Mouse (Mus musculus): ENCODE results near the gene Snd1.

GRCm38 (mm10) chr6:28830306-28830705 lies 355.4 kb downstream of the Snd1 start:
- TF ChIP-seq CTCF (IDR thresholded peaks at IDR 0.05; ENCODE audit: low read depth) (no peak), EP300 (IDR thresholded peaks at IDR 0.05; ENCODE audit: low read depth) (no peak)
